Mouse (Mus musculus) layer of hippocampus, postnatal 36 days (tissue): ENCODE results near the gene Tmsb15b1. TPM values are rescaled to one million over a fixed set of nuclear protein-coding genes. Genes with fewer than 3 reads are reported as not detected.

Experiments used
- total RNA-seq, 2 experiments: library from RNA; stranded (reverse); gene quantifications; 2 replicates each; pipeline ENCODE4 v1.2.3; 2021

The Tmsb15b1 gene
- total RNA-seq, 2 experiments from 2014 or later: 6.3 to 10.0 TPM

Other genes starting within 250 kb of the Tmsb15b1 start
- 100 to 1,000 TPM; 404 to 419 TPM for gene Morf4l2, start 233.2 kb downstream of the Tmsb15b1 start, total RNA-seq
- under 1 TPM in 1 of 2 experiments, not detected in 1; 0.25 TPM for gene Glra4, start 196.7 kb downstream of the Tmsb15b1 start, total RNA-seq
- 1,000 to 10,000 TPM; 1,151 to 1,186 TPM for gene Plp1, start 154.2 kb downstream of the Tmsb15b1 start, total RNA-seq
- 10 to 100 TPM; 26.9 to 31.2 TPM for gene Rab9b, start 108.1 kb downstream of the Tmsb15b1 start, total RNA-seq
- gene H2bfm, start 49.5 kb downstream of the Tmsb15b1 start, total RNA-seq: not detected
- 10 to 100 TPM; 17.8 to 19.9 TPM for gene Tmsb15b2, start 1.4 kb downstream of the Tmsb15b1 start, total RNA-seq
- 1 to 10 TPM; 2.2 to 5.6 TPM for gene Tmsb15l, start within 50 bp of the Tmsb15b1 start, total RNA-seq
- 100 to 1,000 TPM; 241 to 262 TPM for gene Zcchc18, start 16.3 kb upstream of the Tmsb15b1 start, total RNA-seq
- gene Slc25a53, start 61.4 kb upstream of the Tmsb15b1 start, total RNA-seq: 10 to 100 TPM; 18.7 to 24.2 TPM
- gene Fam199x, start 72.7 kb upstream of the Tmsb15b1 start, total RNA-seq: 1 to 10 TPM; 8.5 to 8.9 TPM
- gene Esx1, start 145.2 kb upstream of the Tmsb15b1 start, total RNA-seq: not detected